Mouse (Mus musculus) adrenal gland, postnatal 4 days (tissue): Measurements from ENCODE around the gene Ccdc63. TPM values are rescaled to one million over a fixed set of nuclear protein-coding genes. Genes with fewer than 3 reads are reported as not detected.

ENCODE experiments used
- DNase-seq, 2 experiments: peaks; one replicate each; pipeline ENCODE4 v3.0.0; 2021 to 2022; ENCODE audit warnings: low spot score in 2 of 2, mixed read lengths in 2 of 2
- total RNA-seq, 2 experiments: library from RNA; stranded (reverse); gene quantifications; 2 replicates each; pipeline ENCODE4 v1.2.3; 2021

Ccdc63 gene
- total RNA-seq, 2 experiments from 2014 or later: 0.20 to 0.28 TPM

DNA sequence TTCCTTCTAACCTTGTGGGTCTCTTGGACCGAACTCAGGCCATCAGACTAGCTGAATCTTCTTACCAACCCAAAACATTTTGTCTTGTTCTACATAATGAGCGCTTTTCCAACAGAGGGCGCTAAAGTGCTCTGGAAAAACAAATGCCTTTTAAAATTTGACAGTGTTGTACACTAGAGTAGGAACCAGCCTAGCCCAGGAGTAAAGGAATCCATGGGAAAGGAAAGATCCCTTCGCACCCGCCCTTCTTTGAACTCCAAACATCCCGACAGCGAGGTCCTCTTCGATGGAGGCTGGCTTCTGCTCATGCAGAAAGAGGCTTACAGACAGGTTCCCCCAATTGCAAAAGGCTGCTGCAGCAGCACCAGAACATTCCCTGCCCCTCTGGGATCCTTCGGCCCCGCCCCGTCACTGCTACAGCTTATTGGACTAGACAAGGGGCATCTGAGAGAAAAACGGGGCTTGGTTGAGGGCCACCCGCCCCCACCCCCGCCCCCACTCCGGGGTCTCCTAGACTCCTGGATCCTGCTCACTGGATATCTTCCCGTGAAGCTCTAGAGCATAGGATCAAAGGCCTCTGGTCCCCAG is 11.5 kb downstream of the Ccdc63 start:
- peak in 1 of 2 experiments; percentile 58 for DNase-seq

DNA sequence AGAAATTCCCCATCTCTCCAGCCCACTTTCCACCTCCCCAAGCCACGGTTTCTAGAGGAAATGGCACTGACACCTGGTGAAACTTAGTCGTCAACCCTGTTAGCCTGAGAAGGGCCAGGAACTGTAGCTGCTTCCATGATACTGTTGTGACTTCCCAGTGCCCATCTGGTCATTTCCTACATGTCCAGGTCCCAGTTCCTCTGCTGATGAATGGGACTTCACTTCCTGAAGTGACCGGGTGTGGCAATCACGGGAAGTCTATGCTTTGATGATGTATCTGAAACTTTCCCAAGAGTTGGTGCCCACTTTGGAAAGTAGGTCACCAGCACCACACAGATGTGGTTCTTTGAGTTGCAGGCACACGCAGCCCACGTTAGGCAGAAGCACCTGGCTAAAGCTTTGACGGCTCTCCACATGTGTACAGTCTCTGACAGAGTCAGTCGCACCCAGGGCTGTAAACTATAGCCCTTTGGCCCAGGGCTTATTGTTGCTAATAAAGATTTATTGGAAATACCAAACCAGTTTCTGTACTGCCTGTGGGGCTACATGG is 15.3 kb downstream of the Ccdc63 start:
- no peak for DNase-seq

DNA sequence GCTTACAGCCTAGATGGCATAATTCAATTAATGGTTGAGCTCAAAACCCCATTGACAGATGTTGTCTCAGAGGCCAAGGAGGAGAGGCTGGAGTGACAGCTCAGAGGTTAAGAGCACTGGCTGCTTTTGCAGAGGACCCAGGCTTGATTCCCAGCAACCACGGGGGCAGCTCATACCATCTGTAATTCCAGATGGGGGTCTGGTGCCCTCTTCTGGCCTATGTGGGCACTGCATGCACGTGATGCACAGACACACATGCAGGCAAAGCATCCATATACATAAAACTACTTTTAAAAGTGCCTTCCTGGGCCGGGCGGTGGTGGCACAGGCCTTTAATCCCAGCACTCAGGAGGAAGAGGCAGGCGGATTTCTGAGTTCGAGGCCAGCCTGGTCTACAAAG is 24.4 kb downstream of the Ccdc63 start:
- DNase-seq: no peak

DNA sequence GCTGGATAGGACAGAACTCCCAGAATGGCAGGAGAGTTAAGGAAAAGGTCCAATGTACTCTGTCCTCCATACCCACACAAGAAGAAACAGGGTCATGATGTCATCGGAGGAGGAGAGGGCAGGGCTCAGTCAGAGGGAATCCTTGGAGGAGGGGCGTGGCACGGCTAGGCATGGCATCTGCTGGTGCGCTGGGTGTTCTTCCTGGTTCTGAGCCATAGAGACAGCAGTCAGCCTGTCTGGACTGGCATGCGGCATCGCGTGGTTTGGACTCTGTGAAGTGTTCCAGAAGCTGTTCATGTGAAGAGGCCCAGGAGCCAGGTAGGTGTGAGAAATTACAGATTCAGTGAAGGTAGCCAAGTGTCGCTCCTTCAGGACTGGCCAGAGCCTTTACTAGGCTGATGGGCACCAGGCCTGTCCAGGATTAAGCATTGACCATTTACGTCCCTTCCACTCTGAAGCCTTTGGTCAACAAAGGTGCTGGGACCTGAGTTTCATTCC is 25.3 kb downstream of the Ccdc63 start:
- DNase-seq: no peak

DNA sequence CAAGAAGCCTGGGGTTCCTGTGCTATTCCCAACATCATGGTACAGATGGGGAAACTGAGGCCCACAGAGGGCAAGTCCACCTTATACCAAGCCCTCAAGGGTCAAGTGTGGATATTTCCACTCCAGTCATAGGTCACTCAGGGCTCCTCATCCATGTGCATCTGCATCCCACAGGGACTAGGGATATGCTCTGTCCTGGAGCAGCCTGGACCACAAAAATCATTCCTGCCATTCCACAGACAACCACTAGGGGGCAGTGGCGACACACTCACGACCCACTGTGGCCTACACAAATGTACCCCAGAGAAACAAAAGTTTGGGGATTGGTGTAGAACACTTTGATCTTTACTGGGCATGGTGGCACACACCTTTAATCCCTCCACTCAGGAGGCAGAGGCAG is 26.4 kb downstream of the Ccdc63 start:
- no peak for DNase-seq

DNA sequence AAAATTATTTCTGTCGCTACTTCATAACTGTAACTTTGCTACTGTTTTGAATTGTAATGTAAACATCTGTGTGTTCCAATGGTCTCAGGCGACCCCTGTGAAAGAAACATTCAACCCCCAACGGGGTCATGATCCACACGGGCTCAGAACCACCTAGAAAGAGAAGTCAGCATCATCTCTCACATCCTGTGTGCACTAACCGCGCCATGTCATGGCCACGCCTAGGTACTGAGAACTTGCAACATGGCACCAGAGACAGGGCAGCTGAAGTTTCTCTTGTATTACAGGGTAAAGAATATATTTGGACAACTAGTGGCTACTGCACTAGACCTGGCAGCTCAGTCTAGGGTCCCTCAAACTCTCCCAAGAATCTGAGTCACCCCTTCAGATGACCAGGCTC is 27.2 kb downstream of the Ccdc63 start:
- DNase-seq: no peak

DNA sequence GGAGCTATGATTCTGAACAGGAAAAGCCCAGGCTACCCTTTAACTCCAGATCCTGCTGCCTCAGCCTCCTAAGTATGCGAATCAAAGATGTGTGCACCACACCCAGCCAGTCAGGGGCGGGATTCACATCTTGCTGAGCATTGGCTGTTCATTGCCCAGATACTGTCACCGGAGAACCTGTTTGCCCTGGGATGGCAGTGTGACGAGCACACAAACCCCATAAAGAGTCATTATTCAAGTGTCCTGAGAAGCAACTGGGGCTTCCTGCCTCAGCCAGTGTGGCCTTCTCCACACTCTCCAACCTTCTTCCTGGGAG is 28.7 kb downstream of the Ccdc63 start:
- DNase-seq: no peak

DNA sequence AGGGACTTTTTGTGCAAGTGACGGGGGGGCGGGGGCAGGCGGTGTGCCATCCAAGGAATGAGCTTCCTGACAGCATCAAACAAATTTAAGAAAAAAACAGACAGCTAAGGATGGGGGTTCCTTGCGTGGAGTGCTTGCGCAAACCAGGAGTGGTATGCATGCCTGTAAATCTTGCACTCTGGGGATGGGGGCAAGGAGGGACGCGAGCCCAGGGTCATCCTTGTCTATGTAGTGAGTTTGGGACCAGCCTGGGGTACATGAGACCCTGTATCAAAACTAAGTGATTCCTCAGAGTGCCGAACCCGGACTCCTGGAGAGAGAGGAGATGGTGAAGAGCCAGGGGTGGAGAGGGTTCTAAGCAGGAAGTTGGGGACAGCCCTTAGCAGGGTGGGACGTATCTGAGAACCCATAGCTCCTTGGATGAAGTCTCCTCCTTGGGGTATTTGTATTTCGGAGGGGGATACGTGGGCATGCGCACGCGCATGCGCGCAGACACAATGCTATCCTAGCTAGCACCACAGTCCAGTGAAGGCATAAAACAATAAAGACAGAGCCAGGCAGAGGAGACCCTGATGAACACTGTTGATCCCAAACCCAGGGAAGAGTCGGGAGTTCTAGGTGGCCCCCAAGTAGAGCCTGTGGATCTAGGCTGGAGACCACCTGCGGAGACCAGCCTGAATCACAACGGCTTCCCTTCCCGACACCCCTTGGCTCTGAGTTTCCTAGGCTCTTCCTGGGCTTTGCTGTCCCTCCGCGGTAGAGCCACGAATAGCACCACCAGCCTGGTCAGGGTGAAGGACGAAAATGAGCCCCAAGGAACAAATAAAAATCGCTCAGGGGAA is 29.3 kb downstream of the Ccdc63 start:
- no peak for DNase-seq

DNA sequence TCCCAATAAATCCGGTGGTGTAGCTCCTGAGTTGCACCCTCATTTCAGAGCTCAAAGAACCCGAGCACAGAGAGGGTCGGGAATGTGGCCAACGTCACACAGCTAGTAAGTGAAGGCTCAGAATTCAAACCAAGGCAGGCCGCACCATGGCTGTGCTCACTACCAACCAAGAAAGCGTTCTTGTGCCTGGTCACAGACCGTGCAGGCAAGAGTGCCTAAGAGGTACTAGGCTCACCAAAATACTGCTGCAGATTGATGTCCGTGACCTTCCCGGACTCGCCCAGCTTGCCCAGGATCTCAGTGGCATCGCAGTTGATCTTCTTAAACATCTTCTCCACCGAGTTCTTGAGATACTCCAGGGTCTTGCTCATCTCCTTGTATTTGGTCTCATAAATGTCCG is 30.0 kb downstream of the Ccdc63 start:
- no peak for DNase-seq

DNA sequence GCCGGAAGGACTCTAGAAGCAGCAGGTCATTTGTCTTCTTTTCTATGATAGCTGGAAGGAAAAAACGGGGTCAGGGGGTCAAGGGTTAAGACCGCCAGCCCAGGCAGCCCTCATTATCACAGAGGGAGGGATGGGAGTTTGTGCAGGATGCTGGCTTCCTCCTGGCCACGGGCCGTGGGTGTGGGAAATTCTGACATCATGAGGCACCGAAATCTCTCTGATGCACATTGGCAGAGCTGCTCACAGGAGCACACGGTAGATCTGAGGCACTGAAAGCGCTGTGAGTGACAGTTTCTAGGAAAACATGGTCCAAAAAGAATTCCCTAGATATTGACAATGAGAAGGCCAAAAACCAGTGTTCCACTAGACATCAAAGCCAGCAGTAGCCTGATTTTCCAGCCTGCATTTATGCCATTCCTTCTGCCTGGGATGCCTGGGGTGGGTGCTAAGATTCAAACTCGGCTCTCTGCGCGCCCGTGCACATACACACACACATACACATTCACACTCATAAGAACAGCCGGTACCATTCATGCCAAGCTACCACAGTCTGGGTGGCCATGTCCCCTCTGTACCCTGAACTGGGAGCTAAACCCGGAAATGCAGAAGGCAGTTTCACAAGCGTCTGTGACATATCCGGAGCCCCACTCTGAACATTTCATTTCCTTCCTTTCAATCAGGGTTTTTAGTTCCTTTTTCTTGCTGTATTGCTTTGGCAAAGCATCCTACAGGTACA is 31.1 kb downstream of the Ccdc63 start:
- no peak for DNase-seq

DNA sequence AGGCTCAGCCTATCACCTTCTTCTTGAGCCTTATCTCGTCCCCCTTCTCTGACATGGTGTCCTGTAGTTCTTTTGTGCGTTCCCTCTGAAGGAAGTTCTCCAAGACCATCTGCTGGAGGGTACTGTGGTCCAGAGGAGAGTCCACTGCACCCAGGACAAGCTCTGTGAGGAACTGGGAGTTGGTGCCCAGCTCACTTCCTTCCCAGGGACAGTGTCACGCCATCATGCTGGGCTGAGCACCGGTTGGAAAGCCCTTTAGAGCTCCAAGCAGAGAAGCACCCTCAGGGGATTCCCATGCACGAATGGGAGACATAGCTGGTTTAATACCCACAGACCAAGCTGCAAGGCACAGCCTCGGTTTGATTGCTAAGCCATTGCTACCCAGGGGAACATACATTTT is 32.5 kb downstream of the Ccdc63 start:
- no peak for DNase-seq

DNA sequence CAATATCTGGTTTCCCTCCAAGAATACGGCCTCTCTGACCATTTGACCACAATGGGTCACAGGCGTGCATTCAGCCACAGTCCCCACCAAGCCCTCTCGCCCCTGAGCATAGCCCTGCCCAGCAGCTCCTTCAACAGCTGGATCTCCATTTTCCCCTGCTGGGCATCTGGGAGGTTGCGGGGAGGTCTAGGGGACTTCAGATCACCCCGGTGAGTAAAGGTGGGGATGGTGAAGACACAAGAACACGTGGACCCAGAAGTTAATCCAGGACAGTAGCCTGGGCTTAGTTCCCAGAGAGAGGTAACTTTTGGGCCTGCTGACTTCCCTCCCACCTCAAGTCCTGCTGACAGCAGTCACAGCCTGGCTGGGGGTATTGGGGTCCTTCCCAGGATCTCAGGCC is 34.4 kb downstream of the Ccdc63 start:
- no peak for DNase-seq

DNA sequence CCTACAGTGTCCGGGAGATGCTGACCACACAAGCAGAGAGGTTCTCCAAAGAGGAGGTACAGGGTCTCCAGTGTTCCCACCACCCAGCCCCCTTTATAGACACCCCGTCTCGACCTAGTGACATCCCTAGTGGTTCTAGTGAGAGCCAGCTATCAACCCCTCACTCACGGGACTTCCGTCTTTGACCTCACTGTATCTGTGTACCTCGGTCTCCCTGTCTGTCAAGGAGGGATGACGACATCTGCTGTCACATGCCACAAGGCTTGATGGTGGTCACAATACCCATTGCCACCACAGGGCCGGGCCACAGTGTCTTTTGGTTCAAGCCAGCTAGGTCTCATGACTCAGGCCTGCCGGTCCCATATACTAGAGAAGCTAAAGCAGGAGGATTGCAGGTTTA is 35.6 kb downstream of the Ccdc63 start:
- no peak for DNase-seq

DNA sequence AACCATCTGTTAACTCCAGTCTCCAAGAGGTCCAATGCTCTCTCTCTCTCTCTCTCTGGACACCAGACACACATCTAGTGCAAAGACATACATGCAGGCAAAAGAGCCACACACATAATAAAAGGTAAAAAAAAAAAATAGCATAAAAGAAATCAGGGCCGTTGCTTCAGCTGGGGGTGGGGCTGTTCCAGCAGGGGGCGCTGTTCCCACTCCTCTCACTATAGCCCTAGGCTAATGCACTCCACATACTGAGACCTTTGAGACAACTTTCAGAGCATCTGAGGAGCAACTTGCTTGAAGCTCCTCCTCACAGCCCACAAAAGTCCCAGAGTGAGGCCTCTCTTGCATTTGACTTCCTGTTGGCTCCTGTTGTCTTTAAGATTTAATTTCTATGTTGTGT is 36.4 kb downstream of the Ccdc63 start:
- no peak for DNase-seq

DNA sequence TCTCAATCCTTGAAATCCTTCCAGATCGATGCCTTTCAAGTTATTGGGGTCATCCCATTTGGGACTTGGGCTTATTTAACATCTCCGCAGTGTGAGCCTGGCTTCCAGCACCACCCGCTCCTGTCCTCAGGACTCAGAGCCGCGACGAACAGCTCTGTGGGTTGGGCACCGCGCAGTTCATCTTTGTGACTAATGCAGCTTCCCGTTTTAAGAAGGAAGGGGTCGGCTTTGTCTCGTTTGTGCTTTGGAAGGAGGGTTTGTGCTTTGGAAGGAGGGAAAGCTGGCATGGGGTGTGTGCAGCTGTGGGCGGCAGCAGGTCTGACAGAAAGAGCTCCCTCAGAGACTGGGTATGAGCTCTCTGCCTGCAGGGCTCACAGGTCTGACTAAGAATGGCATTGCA is 37.5 kb downstream of the Ccdc63 start:
- no peak for DNase-seq

DNA sequence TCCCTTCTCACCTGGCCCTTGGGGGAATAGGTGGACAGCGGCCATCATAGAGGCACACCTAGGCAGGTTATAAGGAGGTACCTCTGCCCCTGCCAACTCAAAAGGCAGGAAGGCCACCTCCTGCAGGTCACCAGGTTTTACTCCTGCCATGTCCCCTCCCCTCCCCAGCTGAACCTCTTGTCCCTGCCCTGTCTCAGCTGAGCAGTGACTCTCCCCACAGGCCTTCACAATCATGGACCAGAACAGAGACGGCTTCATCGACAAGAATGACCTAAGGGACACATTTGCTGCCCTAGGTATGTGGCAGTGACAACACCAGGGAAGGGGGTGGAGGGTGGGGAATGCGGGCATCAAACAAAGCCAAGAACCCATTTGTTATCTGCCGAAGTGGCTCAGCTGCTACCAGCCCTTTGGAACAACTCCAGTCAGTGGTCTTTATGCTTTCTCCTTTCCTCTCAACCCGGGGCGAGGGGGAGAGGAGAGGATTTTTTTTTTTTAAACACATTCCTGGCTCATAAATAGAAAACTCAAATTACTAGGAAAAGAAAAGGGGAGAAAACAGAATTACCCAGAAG is 38.1 kb downstream of the Ccdc63 start:
- DNase-seq: no peak

DNA sequence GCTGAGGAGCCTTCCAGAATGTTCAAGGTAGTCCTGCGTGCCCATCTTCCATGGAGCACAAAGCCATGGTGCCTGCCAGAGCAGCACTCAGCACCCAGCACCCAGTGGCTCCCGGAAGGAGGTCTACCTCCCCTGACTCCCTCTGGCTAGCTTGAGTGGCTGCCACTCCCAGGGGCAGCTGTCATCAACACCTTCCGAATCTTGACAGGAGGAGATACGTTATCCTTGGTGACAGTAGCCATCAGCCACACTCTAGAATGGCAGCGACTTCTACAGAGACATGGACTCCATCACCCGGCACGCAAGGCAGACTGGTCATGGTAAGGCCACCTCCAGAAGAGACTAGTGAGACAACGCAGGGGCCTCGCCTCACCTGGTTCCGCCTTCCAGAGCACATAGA is 46.2 kb downstream of the Ccdc63 start:
- DNase-seq: no peak

DNA sequence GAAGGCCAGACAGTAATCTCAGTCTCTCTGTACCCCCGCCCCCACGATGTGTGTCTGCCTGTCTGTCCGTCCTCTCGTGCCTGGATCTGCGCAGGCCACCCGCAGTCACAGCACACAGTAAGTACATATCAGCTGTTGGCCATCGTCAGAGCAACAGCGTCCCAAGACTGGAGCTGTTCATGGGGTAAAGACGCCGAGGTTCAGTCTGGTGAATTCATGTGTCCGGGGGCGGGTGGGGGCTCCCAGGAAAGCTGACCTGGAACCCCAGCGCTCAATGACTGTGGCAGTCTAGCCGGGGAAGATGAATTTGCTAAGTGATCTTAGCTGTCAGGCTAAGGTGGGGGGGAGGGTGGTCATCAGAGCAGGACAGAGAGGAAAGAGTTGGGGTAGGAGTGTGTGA is 46.9 kb downstream of the Ccdc63 start:
- no peak for DNase-seq

DNA sequence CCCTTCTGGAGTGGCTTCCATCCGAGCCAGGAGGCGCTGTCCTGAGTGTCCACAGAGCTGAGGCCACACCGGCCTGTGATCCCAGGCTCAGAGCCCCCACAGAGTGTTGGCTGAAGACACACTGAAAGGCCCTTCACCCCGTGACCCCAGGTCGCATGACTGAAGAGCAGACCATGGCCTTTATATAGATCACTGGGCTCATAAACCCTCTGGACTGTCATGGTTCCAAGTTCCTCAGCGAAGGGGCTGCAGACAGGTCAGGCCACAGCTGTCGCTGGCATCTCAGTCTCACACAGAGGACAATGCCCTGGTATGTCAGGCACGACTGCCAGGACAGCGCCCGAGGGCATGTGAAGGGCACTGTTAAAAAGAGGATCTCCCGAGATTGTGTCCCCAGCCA is 47.8 kb downstream of the Ccdc63 start:
- no peak for DNase-seq

DNA sequence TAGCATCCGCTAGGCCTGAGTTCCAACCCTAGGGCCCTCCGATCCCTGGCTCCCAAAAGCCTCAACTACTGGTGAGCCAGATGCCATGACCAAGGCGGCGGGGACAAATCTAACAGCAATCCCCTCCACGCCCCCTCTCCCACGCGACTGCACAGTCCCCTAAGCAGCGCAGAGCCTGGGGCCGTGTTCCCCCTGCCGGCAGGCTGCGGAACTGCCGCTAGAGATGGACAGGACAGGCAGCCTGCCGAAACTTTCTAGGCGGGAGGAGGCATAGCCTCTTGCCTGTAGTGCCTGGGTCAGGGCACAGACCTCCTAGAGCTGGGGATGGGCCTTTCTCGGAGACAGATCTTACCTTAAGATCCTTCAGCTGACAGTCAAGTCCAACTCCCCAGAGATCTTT is 49.6 kb downstream of the Ccdc63 start:
- DNase-seq: no peak

DNA sequence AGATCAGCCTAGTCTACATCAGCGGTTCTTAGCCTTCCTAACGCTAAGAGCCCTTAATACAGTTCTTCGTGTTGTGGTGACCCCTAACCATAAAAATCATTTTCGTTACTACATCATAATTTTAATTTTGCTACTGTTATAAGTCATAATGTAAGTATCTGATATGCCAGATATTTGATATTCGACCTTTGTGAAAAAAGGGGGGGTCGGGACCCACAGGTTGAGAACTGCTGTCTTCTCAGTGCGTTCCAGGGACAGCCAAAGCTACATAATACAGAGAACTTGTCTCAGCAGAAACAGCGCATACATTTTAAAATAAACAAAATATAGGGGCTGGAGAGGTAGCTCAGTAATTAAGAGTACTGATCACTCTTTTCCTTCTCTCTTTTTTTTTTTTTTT is 51.0 kb downstream of the Ccdc63 start:
- DNase-seq: no peak

DNA sequence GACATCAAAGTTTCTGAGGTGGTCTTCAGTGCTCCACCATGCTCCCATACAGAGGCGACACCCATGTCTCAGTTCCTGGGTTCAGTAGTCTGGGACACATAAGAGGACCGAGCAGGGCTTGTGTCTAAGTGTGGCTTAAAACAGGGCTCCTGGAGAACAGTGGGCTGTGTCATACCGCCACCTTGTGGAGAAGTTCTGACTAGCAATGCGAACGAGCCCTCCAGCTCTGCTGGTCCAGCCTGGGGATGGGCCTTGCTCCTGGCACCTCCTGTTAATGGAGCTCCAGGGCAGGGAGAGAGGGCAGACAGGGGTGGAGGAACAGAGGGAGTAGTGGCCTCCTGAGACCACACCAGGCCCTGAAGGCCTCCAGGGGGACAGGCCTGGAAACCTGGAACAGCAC is 51.7 kb downstream of the Ccdc63 start:
- peak; percentile 71 to 83 for DNase-seq
